Mouse (Mus musculus) hindbrain, postnatal 0 days (tissue): ENCODE results near the gene Ifitm6. TPM values are rescaled to one million over a fixed set of nuclear protein-coding genes. Genes with fewer than 3 reads are reported as not detected.
A peak's percentile ranks its signal among the peaks of the same experiment; 100 is the strongest.

Source experiments
- ATAC-seq: fragments of 200-750 bp; cut with Nextera tagmentation; 2 replicates; pipeline ENCODE4 v1.8.0; 2017; ENCODE audit warnings: mild to moderate bottlenecking, moderate TSS enrichment, moderate library complexity
- DNase-seq: peaks from one replicate; pipeline ENCODE4 v3.0.0-alpha.2; 2015; ENCODE audit warnings: low spot score
- H3K27ac ChIP-seq: fragments of 300-500 bp; sonication (generic); 2 replicates; pipeline ENCODE4 v1.5.1; 2014; ENCODE audit warnings: mild to moderate bottlenecking
- H3K27me3 ChIP-seq: fragments of 300-500 bp; sonication (generic); 2 replicates; pipeline ENCODE4 v1.6.1; 2014; ENCODE audit warnings: low read length, mixed read lengths; ENCODE audit not compliant: insufficient read depth
- H3K36me3 ChIP-seq: fragments of 300-500 bp; sonication (generic); 2 replicates; pipeline ENCODE4 v1.6.1; 2014; ENCODE audit warnings: low read length, mixed read lengths; ENCODE audit not compliant: insufficient read depth
- H3K4me1 ChIP-seq: fragments of 300-500 bp; sonication (generic); 2 replicates; pipeline ENCODE4 v1.6.1; 2014; ENCODE audit warnings: antibody characterized with exemption, low read length, mixed read lengths; ENCODE audit not compliant: insufficient read depth
- H3K4me2 ChIP-seq: fragments of 300-500 bp; sonication (generic); 2 replicates; pipeline ENCODE4 v1.6.1; 2014; ENCODE audit warnings: low read depth, mild to moderate bottlenecking, low read length, moderate library complexity, mixed read lengths
- H3K4me3 ChIP-seq: fragments of 300-500 bp; sonication (generic); 2 replicates; pipeline ENCODE4 v1.5.1; 2014; ENCODE audit warnings: low read length
- H3K9ac ChIP-seq: fragments of 300-500 bp; sonication (generic); replicated peaks from 2 replicates; pipeline ENCODE4 v1.6.1; 2014; ENCODE audit warnings: mild to moderate bottlenecking, low read length, moderate library complexity, mixed read lengths
- H3K9me3 ChIP-seq: fragments of 300-500 bp; sonication (generic); 2 replicates; pipeline ENCODE4 v1.6.1; 2016; ENCODE audit warnings: low read length, mixed read lengths
- CTCF ChIP-seq: IDR thresholded peaks from 2 replicates; pipeline ENCODE4 v1.5.1; 2016; ENCODE audit warnings: antibody characterized with exemption, control low read depth, low read depth
- WGBS: fragments of 180-500 bp; shearing (Covaris S2); extraction: QIAGEN DNeasy Blood & Tissue Kit; methylation state at CpG from one replicate; pipeline ENCODE4 v1.1.7; 2014; 5-methylcytosine and 5-hydroxymethylcytosine counted together
- polyA plus RNA-seq: library from polyadenylated mRNA; unstranded; fragments of >200 nt; fragmentation: Nextera tagmentation; extraction: Ambion mirVana; gene quantifications from 2 replicates; pipeline ENCODE4 v1.2.1, GENCODE M21; 2015
- total RNA-seq: library from RNA; depleted of rRNA; stranded (reverse); fragments of >200 nt; gene quantifications from 2 replicates; pipeline ENCODE4 v1.2.3, GENCODE M21; 2014

Ifitm6 gene
- total and polyA plus RNA-seq, 2 experiments from 2014 or later = 0.37 to 0.69 TPM

- H3K9me3 ChIP-seq = no peaks in the 10 kb centered on the region
- H3K4me3 ChIP-seq = no peak overlapping the region
- H3K4me2 ChIP-seq = 0 out of 2 replicates have a peak overlapping the region, but pooled peaks have one; percentile 27
- no peaks in the 10 kb centered on the region for H3K36me3 ChIP-seq
- TF ChIP-seq CTCF = peak; percentile 17; the same call in 1 of the 2 replicates
- H3K4me1 ChIP-seq = no peaks in the 10 kb centered on the region
- H3K9ac ChIP-seq = no peak overlapping the region
- no peaks in the 10 kb centered on the region for H3K27me3 ChIP-seq
- 8% methylated on average over 7 of the region's 7 CpGs for WGBS
- DNase-seq = no peak
- H3K27ac ChIP-seq = no peak overlapping the region
- no peak for ATAC-seq
Observed at GRCm38 (mm10) chr7:141008312-141008761, 9.4 kb downstream of the Ifitm6 start.

DNA sequence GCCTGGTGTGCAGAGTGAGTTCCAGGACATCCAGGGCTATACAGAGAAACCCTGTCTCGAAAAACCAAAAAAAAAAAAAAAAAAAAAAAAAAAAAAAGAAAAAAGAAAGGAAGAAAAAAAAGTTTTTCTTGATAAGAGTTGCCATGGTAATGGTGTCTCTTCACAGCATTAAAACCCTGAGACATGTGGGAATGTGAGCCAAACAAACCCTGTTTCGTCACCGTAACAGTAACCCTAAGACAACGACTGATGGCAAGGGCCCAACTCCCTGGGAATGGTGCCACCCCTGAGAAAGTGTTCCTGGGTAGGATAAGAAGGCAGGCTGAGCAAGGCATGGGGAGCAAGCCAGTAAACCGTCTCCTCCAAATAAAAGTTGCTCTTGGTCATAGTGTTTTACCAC, 10.8 kb downstream of the Ifitm6 start:
- DNase-seq (no peak), ATAC-seq (no peak)
- WGBS = 47% methylated on average over 5 of the region's 5 CpGs
- no peak for TF ChIP-seq CTCF
- no peak overlapping the region for H3K27ac ChIP-seq
- H3K9ac ChIP-seq = no peak overlapping the region
- H3K36me3 ChIP-seq = no peaks in the 10 kb centered on the region
- H3K27me3 ChIP-seq = no peaks in the 10 kb centered on the region
- H3K4me2 ChIP-seq = no peak overlapping the region
- no peak overlapping the region for H3K4me3 ChIP-seq
- no peaks in the 10 kb centered on the region for H3K9me3 ChIP-seq
- H3K4me1 ChIP-seq = no peaks in the 10 kb centered on the region

GRCm38 (mm10) chr7:141006446-141006845, 11.3 kb downstream of the Ifitm6 start:
- 87% methylated on average over 6 of the region's 6 CpGs for WGBS
- Histone ChIP-seq H3K9me3 (no peaks in the 10 kb centered on the region), H3K9ac (no peak overlapping the region), H3K4me3 (no peak overlapping the region), H3K4me1 (no peaks in the 10 kb centered on the region), H3K36me3 (no peaks in the 10 kb centered on the region), H3K4me2 (no peak overlapping the region), H3K27ac (no peak overlapping the region), H3K27me3 (no peaks in the 10 kb centered on the region)
- DNase-seq = no peak
- no peak for TF ChIP-seq CTCF
- ATAC-seq = no peak

DNA sequence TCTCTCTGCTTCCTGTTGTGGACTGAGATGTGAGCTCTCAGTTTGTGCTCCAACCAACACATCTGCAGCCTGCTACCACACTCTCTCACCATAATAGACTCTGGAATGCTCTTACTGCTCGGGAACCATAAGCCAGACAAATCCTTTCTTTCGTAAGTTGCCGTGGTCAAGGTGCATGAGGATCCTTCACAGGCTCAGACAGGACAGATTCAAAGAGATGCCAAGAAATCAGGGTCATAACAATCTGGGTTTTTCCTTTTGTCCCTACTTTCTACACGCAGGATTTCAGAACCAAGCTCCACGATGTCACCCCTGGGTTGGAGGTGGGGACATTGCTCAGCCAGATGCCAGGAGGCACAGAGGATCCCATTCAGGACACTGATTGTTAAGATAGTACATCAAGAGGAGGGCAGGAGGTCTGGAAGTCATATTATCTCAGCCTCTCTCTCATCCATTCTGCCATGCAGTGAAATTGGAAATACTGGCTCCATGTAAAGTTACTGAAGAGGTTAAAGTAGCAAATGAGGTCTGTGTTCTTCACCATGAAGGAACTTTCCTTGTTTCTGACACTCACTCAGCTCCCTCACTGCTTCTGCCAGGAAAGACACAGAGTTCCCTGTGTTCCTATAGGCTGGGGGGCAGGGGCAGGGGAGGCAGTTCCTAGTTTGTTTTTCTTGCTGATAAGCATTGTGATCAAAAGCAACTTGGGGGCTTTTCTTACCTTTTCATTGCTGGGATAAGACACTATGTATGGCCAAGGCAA, 14.3 kb downstream of the Ifitm6 start:
- ATAC-seq (no peak), DNase-seq (no peak)
- TF ChIP-seq CTCF = no peak
- WGBS = 84% methylated on average over 5 of the region's 5 CpGs
- H3K4me3 ChIP-seq = no peak overlapping the region
- H3K9ac ChIP-seq = no peak overlapping the region
- no peak overlapping the region for H3K27ac ChIP-seq
- no peaks in the 10 kb centered on the region for H3K36me3 ChIP-seq
- H3K4me2 ChIP-seq = no peak overlapping the region
- H3K4me1 ChIP-seq = no peaks in the 10 kb centered on the region
- H3K27me3 ChIP-seq = no peaks in the 10 kb centered on the region
- no peaks in the 10 kb centered on the region for H3K9me3 ChIP-seq

GRCm38 (mm10) chr7:141000881-141001708, 16.6 kb downstream of the Ifitm6 start:
- Histone ChIP-seq H3K4me3 (no peak overlapping the region), H3K4me1 (no peaks in the 10 kb centered on the region), H3K27me3 (no peaks in the 10 kb centered on the region), H3K36me3 (no peaks in the 10 kb centered on the region), H3K27ac (no peak overlapping the region), H3K9ac (no peak overlapping the region), H3K4me2 (no peak overlapping the region), H3K9me3 (no peaks in the 10 kb centered on the region)
- ATAC-seq = no peak
- no peak for DNase-seq
- WGBS = 65% methylated on average over 15 of the region's 15 CpGs
- no peak for TF ChIP-seq CTCF

DNA sequence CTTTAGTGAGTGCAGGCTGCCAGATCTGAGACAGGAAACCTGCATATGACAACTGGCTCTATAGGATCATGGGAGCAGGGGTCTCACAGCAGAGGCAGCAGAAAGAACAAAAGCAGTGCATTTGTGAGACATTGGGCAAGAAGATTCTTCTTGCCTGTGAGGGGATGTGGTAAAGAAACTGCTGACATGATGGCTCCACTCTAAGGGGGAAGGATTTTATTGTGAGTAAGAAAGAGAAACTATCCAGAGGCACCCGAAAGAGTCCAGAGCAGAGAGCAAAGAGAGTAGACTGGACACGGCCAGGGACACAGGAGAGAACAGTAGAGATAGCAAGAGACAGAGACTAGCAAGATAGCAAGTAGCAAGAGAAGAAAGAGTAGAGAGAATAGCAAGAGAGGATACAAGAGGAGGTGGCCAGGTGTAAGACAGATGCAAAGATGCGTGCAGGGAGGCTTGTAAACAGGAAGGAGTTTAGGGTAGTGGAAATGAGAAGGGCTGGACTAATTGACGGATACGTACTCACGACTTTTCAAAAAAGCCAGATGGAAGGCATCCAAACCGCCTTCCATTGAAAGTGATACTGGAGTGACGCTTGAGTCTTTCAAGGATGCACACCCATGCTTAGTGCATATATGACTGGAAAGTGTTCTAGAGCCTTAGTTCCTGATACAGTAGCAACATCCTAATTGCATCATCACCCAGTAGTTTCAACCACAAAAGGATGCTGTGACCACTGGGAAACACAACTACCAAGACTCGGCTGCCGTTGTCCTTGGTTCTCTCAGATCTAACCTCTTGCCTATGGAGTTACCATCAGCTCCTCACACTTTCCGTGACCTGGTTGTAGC, 18.6 kb downstream of the Ifitm6 start:
- no peak for DNase-seq
- TF ChIP-seq CTCF = no peak
- H3K9me3 ChIP-seq = no peaks in the 10 kb centered on the region
- 89% methylated on average over 11 of the region's 11 CpGs for WGBS
- no peaks in the 10 kb centered on the region for H3K27me3 ChIP-seq
- H3K4me3 ChIP-seq = no peak overlapping the region
- no peak for ATAC-seq
- H3K4me2 ChIP-seq = no peak overlapping the region
- no peaks in the 10 kb centered on the region for H3K36me3 ChIP-seq
- no peak overlapping the region for H3K27ac ChIP-seq
- H3K9ac ChIP-seq = no peak overlapping the region
- no peaks in the 10 kb centered on the region for H3K4me1 ChIP-seq
